Mouse (Mus musculus) C2C12 (cell line): Measurements from ENCODE around the gene Rimkla. TPM values are rescaled to one million over a fixed set of nuclear protein-coding genes. Genes with fewer than 3 reads are reported as not detected.
"Not testable (repeated sequence)": the region's sequence is repeated elsewhere in the genome, so short reads cannot be mapped to it uniquely, and the experiment has no call there.

Experiments used
- H3K27me3 ChIP-seq: one replicate; pipeline ENCODE4 v1.6.1; 2011; ENCODE audit not compliant: control insufficient read depth, insufficient read depth, insufficient read length
- H3K36me3 ChIP-seq: one replicate; pipeline ENCODE4 v1.6.1; 2011; ENCODE audit not compliant: control insufficient read depth, insufficient read depth
- H3K4me3 ChIP-seq: one replicate; pipeline ENCODE4 v1.5.1; 2011; ENCODE audit warnings: mild to moderate bottlenecking, control low read depth; ENCODE audit not compliant: poor library complexity, insufficient read depth, severe bottlenecking
- H3K79me2 ChIP-seq: one replicate; pipeline ENCODE4 v1.6.1; 2011; ENCODE audit not compliant: control insufficient read depth, insufficient read depth
- H3K79me3 ChIP-seq: one replicate; pipeline ENCODE4 v1.6.1; 2011; ENCODE audit warnings: low read depth, control low read depth
- H3ac ChIP-seq: one replicate; pipeline ENCODE3; 2011; ENCODE audit warnings: low read depth; ENCODE audit not compliant: control insufficient read depth, insufficient read length
- CEBPB ChIP-seq: IDR thresholded peaks from one replicate; pipeline ENCODE4 v1.6.1; 2011; ENCODE audit warnings: low read depth, mild to moderate bottlenecking, control low read depth, moderate library complexity
- CTCF ChIP-seq: IDR thresholded peaks from one replicate; pipeline ENCODE4 v1.5.1; 2011; ENCODE audit not compliant: control insufficient read depth, insufficient read depth, insufficient read length
- FOSL1 ChIP-seq: IDR thresholded peaks from one replicate; pipeline ENCODE4 v1.8.0; 2011; ENCODE audit warnings: mild to moderate bottlenecking, low read length; ENCODE audit not compliant: poor library complexity, insufficient read depth, severe bottlenecking
- MAX ChIP-seq: IDR thresholded peaks from one replicate; pipeline ENCODE4 v1.6.1; 2011; ENCODE audit warnings: mild to moderate bottlenecking, control low read depth
- MYOD1 ChIP-seq: IDR thresholded peaks from one replicate; pipeline ENCODE4 v1.6.1; 2011; ENCODE audit warnings: low read depth; ENCODE audit not compliant: control insufficient read depth, insufficient read length
- MYOG ChIP-seq: IDR thresholded peaks from one replicate; pipeline ENCODE4 v1.6.1; 2011; ENCODE audit not compliant: control insufficient read depth, insufficient read length; ENCODE audit errors: extremely low read depth
- USF1 ChIP-seq: IDR thresholded peaks from one replicate; pipeline ENCODE4 v1.6.1; 2011; ENCODE audit warnings: low read depth, mild to moderate bottlenecking, control low read depth, moderate library complexity
- long read RNA-seq, 2 experiments: library from polyadenylated mRNA; unstranded; transcript quantifications; one replicate each; pipeline ENCODE4 v2.0.0; 2019 to 2020
- polyA plus RNA-seq: library from polyadenylated mRNA; unstranded; fragments of >200 nt; fragmentation: generic; extraction: Trizol; gene quantifications from one replicate; pipeline ENCODE4 v1.2.1, GENCODE M21; 2012; ENCODE audit warnings: missing spikeins

The Rimkla gene
- polyA plus RNA-seq = not detected
- long read RNA-seq, experiment 1 = 0 reads
- long read RNA-seq, experiment 2 = 0 reads

DNA sequence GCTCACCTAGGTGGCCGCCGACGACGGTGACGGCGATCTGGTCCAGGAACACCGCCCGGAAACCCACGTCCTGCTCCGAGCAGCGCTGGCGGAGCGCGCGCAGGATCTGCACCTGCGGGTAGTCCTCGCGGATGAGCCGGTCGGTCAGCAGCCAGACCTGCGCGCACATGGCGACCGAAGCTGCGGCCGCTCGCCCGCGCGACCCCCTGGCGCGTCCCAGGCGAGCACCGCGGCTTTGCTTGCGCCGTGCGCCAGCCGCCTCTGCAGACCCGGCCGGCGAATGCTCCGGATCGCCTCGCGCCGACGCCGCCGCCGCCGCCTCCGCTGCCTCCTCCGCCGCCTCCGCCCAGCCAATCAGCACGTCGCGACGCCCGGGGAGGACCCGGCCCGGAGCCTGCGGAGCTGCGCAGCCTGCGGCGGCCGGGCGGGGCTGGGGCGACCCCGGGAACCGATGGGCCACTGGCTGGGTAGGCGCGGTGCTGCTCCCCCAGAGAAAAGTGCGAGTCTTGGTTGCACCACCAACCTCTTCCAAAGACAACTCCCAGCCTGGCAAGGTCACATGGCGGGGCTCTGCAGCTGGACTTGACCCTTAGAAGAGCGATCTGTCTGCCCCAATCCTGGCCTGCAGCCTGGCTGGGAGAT, at the start of gene Rimkla:
TSS of gene Rimkla (minus strand) at position 338 of the 642 bp plus-strand sequence.
- H3K27me3 ChIP-seq = peaks cover 11% of the 10 kb centered on the region
- H3ac ChIP-seq = no peak within 1 kb of the TSS
- no peak within 1 kb of the TSS for H3K4me3 ChIP-seq
- H3K36me3 ChIP-seq = no peaks in the 10 kb centered on the region
- no peaks in the 10 kb centered on the region for H3K79me3 ChIP-seq
- no peaks in the 10 kb centered on the region for H3K79me2 ChIP-seq
- TF ChIP-seq CTCF (no peak), FOSL1 (no peak), USF1 (no peak), CEBPB (no peak), MYOD1 (no peak), MAX (no peak), MYOG (no peak)

DNA sequence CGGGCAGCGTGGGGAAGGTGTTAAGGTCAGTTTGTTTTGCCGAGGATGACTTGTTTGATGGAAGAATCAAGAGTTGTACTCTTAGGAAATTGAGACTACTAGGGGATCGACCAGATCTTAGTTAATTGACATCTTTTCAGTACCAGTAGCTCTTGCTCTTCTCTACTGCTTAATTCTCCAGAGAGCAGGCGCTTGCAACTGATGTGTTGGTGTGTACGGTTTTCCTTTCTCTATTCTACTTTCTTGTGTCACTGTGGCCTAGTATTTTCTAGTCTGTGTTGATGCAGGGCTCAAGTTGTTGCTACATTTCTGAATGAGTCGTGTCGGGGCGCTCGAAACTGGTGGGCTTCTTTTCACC, 48.1 kb upstream of the Rimkla start:
- no peak for TF ChIP-seq MYOD1
- TF ChIP-seq CTCF = no peak
- no peak for TF ChIP-seq MAX
- TF ChIP-seq MYOG = no peak
- TF ChIP-seq CEBPB = no peak
- TF ChIP-seq USF1 = no peak
- Histone ChIP-seq H3ac (peak overlapping the region; percentile 22), H3K79me3 (peaks cover 50% of the 10 kb centered on the region), H3K27me3 (no peaks in the 10 kb centered on the region), H3K4me3 (peak overlapping the region; percentile 78), H3K79me2 (peaks cover 61% of the 10 kb centered on the region), H3K36me3 (no peaks in the 10 kb centered on the region)

DNA sequence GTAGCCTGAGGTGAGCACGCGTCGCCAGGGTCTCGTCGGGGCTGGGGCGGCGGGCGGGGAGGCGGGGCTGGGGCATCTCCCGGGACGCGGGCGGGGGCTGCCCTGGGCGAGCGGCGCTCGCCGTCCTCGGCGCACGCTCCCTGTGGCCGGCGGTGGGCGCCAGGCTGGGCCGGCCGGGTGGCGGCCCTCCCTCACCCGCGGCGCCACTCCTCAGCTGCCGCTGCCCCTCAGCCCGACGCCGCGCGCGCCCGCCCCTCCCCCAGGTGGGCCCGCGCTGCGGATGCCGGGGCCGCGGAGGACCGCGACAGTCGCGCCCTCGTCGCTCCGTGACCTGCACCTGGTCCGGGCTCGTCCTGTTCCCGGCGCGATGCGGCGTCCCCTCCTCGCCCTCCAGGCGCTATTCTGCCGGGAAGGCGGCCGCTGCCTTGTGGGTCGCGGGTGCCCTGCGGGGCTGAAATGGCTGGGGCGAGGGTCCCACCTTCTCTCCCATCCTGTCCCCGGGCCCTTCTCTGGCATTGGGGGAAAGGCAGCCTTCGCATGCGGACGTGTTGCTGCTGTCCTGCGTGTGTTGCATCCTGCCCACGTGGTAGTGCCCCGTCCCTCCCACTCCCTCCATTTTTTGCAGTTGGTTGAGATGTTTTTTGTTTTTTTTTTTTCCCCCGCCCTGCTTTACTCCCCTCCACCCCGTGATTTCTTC, 47.6 kb upstream of the Rimkla start:
- TF ChIP-seq CEBPB (no peak), MYOG (no peak), FOSL1 (no peak), MAX (peak; percentile 83), CTCF (no peak), MYOD1 (no peak), USF1 (peak; percentile 75)
- H3ac ChIP-seq = peak overlapping the region; percentile 88
- H3K79me2 ChIP-seq = peaks cover 55% of the 10 kb centered on the region
- H3K4me3 ChIP-seq = peak overlapping the region; percentile 78
- H3K27me3 ChIP-seq = no peaks in the 10 kb centered on the region
- no peaks in the 10 kb centered on the region for H3K36me3 ChIP-seq
- H3K79me3 ChIP-seq = peaks cover 45% of the 10 kb centered on the region

- Histone ChIP-seq H3K4me3 (peak within 1 kb of the TSS; percentile 78), H3K27me3 (no peaks in the 10 kb centered on the region), H3ac (peak within 1 kb of the TSS; percentile 88), H3K36me3 (no peaks in the 10 kb centered on the region), H3K79me2 (peaks cover 48% of the 10 kb centered on the region), H3K79me3 (peaks cover 38% of the 10 kb centered on the region)
- TF ChIP-seq MAX = no peak
Measured at GRCm38 (mm10) chr4:119539031-119539824, 46.8 kb upstream of the Rimkla start, which contains the start of gene Frg2f1. TSS of gene Frg2f1 (minus strand) at chr4:119539529.

DNA sequence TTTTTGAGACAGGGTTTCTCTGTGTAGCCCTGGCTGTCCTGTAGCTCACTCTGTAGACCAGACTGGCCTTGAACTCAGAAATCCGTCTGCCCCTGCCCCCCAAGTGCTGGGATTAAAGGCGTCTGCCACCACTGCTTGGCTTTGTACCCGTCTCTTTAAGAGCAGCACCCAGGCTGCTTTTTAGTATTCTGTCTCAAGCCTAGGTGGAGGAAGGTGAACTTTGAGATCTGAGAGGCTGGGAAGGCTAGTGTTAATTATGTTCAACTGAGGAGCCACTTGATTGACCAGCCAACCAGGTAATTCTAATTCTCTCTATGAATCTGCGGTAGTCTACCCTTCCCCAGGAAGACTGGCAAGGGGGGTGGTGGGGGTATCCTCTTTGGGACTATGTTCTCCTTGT, 45.0 kb upstream of the Rimkla start:
- Histone ChIP-seq H3ac (no peak overlapping the region), H3K36me3 (no peaks in the 10 kb centered on the region), H3K4me3 (no peak overlapping the region), H3K79me3 (peaks cover 23% of the 10 kb centered on the region), H3K79me2 (peaks cover 30% of the 10 kb centered on the region), H3K27me3 (no peaks in the 10 kb centered on the region)
- TF ChIP-seq MYOG = no peak
- no peak for TF ChIP-seq USF1
- TF ChIP-seq CTCF = no peak
- no peak for TF ChIP-seq CEBPB
- no peak for TF ChIP-seq MYOD1
- no peak for TF ChIP-seq FOSL1
- no peak for TF ChIP-seq MAX

DNA sequence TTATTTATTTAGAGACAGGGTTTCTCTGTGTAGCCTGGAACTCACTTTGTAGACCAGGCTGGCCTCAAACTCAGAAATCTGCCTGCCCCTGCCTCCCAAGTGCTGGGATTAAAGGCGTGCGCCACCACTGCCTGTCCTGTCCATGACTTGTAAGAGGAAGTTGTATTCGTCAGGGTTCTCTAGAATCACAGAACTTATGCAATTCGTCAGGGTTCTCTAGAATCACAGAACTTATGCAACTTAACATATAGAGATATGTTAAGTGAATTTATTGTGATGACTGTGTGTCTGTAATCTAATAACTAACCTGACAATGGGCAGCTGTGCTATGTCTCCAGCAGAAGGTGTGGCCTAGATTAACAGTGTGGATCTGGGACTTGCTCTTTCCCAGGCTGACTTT, 44.2 kb upstream of the Rimkla start, which contains the start of gene Foxj3:
TSS of gene Foxj3 (plus strand) at position 390 of the 400 bp plus-strand sequence.
- not testable (repeated sequence) for H3K27me3 ChIP-seq, H3ac ChIP-seq, H3K4me3 ChIP-seq, H3K36me3 ChIP-seq
- H3K79me3 ChIP-seq = peaks cover 15% of the 10 kb centered on the region
- H3K79me2 ChIP-seq = peaks cover 22% of the 10 kb centered on the region
